8 mouse cellular contexts compared by ENCODE assay signal in the genomic region with DNA sequence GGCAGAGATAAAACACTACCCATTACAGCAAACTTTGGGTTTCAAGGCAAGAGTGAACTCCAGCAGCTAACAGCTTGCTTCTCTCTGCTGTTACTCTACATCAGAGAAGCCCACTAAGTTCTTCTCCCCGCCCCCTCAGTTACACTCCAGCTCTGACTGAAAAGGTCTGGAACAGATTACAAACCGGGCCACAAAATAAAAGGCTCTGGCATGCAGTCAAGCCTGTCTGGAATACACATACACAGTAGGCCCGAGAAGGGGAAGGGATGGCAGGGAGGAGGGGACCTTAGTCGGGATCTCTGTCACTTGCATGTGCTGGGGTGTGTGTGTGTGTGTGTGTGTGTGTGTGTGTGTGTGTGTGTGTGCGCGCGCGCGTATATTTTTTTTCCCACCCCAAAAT. TPM values are rescaled to one million over a fixed set of nuclear protein-coding genes. Genes with fewer than 3 reads are reported as not detected.
DNase-seq lines count a peak whose midpoint lies in the region; ATAC-seq and TF ChIP-seq lines count a peak whose summit lies in the region.

No protein-coding gene starts in this region.

- no peaks in the 10 kb centered on the region for H3K36me3 ChIP-seq in hindbrain, embryonic 14.5 days (replicated peaks; ENCODE audit: control insufficient read depth, insufficient read depth)
- peaks cover 12% of the 10 kb centered on the region for H3K36me3 ChIP-seq in limb, embryonic 14.5 days (ENCODE audit: control insufficient read depth, insufficient read depth, low read length)

- H3K4me3 ChIP-seq in gastrocnemius, adult 2 months: no peak overlapping the region
- no peak overlapping the region for H3K4me3 ChIP-seq in hindbrain, embryonic 14.5 days (replicated peaks; ENCODE audit: low read length)
- H3K4me3 ChIP-seq in limb, embryonic 14.5 days (replicated peaks; ENCODE audit: low read length): no peak overlapping the region

- H3K4me2 ChIP-seq in hindbrain, embryonic 14.5 days (replicated peaks): no peak overlapping the region
- H3K4me2 ChIP-seq in limb, embryonic 14.5 days (replicated peaks; ENCODE audit: low read depth, low read length, severe bottlenecking): peak overlapping the region; percentile 23

- peak overlapping the region; percentile 46; the same call in 1 of the 2 replicates for H3K27ac ChIP-seq in gastrocnemius, adult 2 months
- H3K27ac ChIP-seq in hindbrain, embryonic 14.5 days: 0 out of 2 replicates have a peak overlapping the region, but pooled peaks have one; percentile 16
- H3K27ac ChIP-seq in limb, embryonic 14.5 days (replicated peaks; ENCODE audit: low read depth, low read length): peak overlapping the region; percentile 70

- WGBS in hindbrain, embryonic 14.5 days: 57% methylated on average over 9 of the region's 9 CpGs
- 15% methylated on average over 9 of the region's 9 CpGs for WGBS in limb, embryonic 14.5 days

- H3K9me3 ChIP-seq in hindbrain, embryonic 14.5 days (ENCODE audit: control insufficient read depth, low read length): no peaks in the 10 kb centered on the region
- no peaks in the 10 kb centered on the region for H3K9me3 ChIP-seq in limb, embryonic 14.5 days (ENCODE audit: control insufficient read depth, low read length)

- H3K9ac ChIP-seq in hindbrain, embryonic 14.5 days: no peak overlapping the region
- no peak overlapping the region for H3K9ac ChIP-seq in limb, embryonic 14.5 days (ENCODE audit: low read depth, low read length, severe bottlenecking)

- intact Hi-C loops in gastrocnemius, adult 2 months (cut with DNase I): loop anchor here (5.0 kb wide), 1 partner anchor 42 kb away; a partner anchor contains a TSS

- H3K27me3 ChIP-seq in hindbrain, embryonic 14.5 days (ENCODE audit: control insufficient read depth, insufficient read depth, low read length): no peaks in the 10 kb centered on the region
- no peaks in the 10 kb centered on the region for H3K27me3 ChIP-seq in limb, embryonic 14.5 days (ENCODE audit: control insufficient read depth, insufficient read depth, low read length)

- ATAC-seq in hindbrain, embryonic 14.5 days (ENCODE audit: low FRiP score): peak; percentile 54
- ATAC-seq in limb, embryonic 14.5 days (ENCODE audit: low FRiP score, low read depth): peak; percentile 89

- DNase-seq in cerebellum, adult 18-20 months: peak; percentile 8 to 20
- no peak for DNase-seq in cerebellum, adult 9-11 months
- DNase-seq in embryo, embryonic 10 days (ENCODE audit: low spot score): peak; percentile 51
- DNase-seq in gastrocnemius, adult 2 months: peak; percentile 65
- peak; percentile 60 for DNase-seq in hindbrain, embryonic 14.5 days (ENCODE audit: low spot score)
- peak; percentile 95 for DNase-seq in limb, embryonic 14.5 days (ENCODE audit: low spot score)
- DNase-seq in ovary, postnatal 10 days (ENCODE audit: low spot score): peak; percentile 21
- DNase-seq in retina, embryonic 14.5 days (ENCODE audit: low spot score): no peak

- TF ChIP-seq POLR2A in limb, embryonic 14.5 days (IDR thresholded peaks at IDR 0.05; ENCODE audit: borderline replicate concordance, extremely low read depth, insufficient read depth, insufficient read length): no peak

- peaks cover 23% of the 10 kb centered on the region for H3K4me1 ChIP-seq in hindbrain, embryonic 14.5 days (replicated peaks; ENCODE audit: control insufficient read depth, insufficient read depth, low read length)
- peaks cover 38% of the 10 kb centered on the region for H3K4me1 ChIP-seq in limb, embryonic 14.5 days (ENCODE audit: control insufficient read depth, insufficient read depth, low read length)

- TF ChIP-seq CTCF in gastrocnemius, adult 2 months (IDR thresholded peaks at IDR 0.05): no peak

RNA-seq across cellular contexts. Expression of a gene that starts 44.0 kb away (rescaled TPM):
- 10 to 100 TPM; 33.6 to 51.3 TPM for total RNA-seq in gastrocnemius, adult 2 months (2021)
- 9.5 and 10.1 TPM in 2 replicates for polyA plus RNA-seq in hindbrain, embryonic 14.5 days (2014; fragmentation: Nextera tagmentation; extraction: Ambion mirVana)
- 75.0 and 87.4 TPM in 2 replicates for polyA plus RNA-seq in limb, embryonic 14.5 days (2012; rRNA removed)
- 43.3 and 50.8 TPM in 2 replicates for polyA plus RNA-seq in limb, embryonic 14.5 days (2014; fragmentation: Nextera tagmentation; extraction: Ambion mirVana)

Comparison
In these comparisons a context has a peak if more than half of its experiments do, and no peak if none do; other contexts are left out.
1. DNase-seq: peak in cerebellum, adult 18-20 months (2 of 2), embryo, embryonic 10 days (single experiment), gastrocnemius, adult 2 months (single experiment), hindbrain, embryonic 14.5 days (single experiment), limb, embryonic 14.5 days (single experiment) and ovary, postnatal 10 days (single experiment); none in cerebellum, adult 9-11 months (single experiment) and retina, embryonic 14.5 days (single experiment).
2. H3K27ac ChIP-seq: peak in every context shown above with its lines; median percentile 70 in limb, embryonic 14.5 days; 46 in gastrocnemius, adult 2 months; 16 in hindbrain, embryonic 14.5 days.